Mouse (Mus musculus) cerebellum, adult 18-20 months (tissue): Measurements from ENCODE around the gene Ubr7.

Source experiments
- DNase-seq, 2 experiments: peaks; one replicate each; pipeline ENCODE4 v3.0.0; 2021

Ubr7 gene

GRCm38 (mm10) chr12:102743589-102744574 is 13.9 kb upstream of the Ubr7 start, which contains the start of the genes Moap1 and Tmem251:
Gene Moap1, minus strand, starts transcription at chr12:102743661.
Gene Tmem251, plus strand, starts transcription at chr12:102743762.
- DNase-seq: peak; percentile 92 to 94

GRCm38 (mm10) chr12:102744839-102745238 is 12.9 kb upstream of the Ubr7 start:
- no peak for DNase-seq

- no peak for DNase-seq
Measured at GRCm38 (mm10) chr12:102748256-102748655, 9.5 kb upstream of the Ubr7 start.

- DNase-seq: peak; percentile 26 to 31
Measured at GRCm38 (mm10) chr12:102756304-102756703, 1.5 kb upstream of the Ubr7 start.

- DNase-seq: peak in 1 of 2 experiments; percentile 13
Measured at GRCm38 (mm10) chr12:102757055-102757688, 595 bp upstream of the Ubr7 start.

GRCm38 (mm10) chr12:102758403-102758756 is 613 bp downstream of the Ubr7 start, which contains the start of gene Gm20604:
Gene Gm20604, minus strand, starts transcription at chr12:102758672.
- no peak for DNase-seq

- DNase-seq: no peak
Measured at GRCm38 (mm10) chr12:102758936-102759335, 1.2 kb downstream of the Ubr7 start.

GRCm38 (mm10) chr12:102761668-102762067 is 3.9 kb downstream of the Ubr7 start:
- DNase-seq: no peak

- no peak for DNase-seq
Measured at GRCm38 (mm10) chr12:102763696-102764095, 5.9 kb downstream of the Ubr7 start.

GRCm38 (mm10) chr12:102769000-102769399 is 11.2 kb downstream of the Ubr7 start:
- DNase-seq: no peak

GRCm38 (mm10) chr12:102771601-102772000 is 13.8 kb downstream of the Ubr7 start:
- DNase-seq: no peak

- DNase-seq: no peak
Measured at GRCm38 (mm10) chr12:102772676-102773075, 14.9 kb downstream of the Ubr7 start.

GRCm38 (mm10) chr12:102776035-102776434 is 18.3 kb downstream of the Ubr7 start:
- DNase-seq: no peak

- DNase-seq: peak; percentile 35 to 47
Measured at GRCm38 (mm10) chr12:102778151-102778550, 20.4 kb downstream of the Ubr7 start.

GRCm38 (mm10) chr12:102779452-102779851 is 21.7 kb downstream of the Ubr7 start:
- no peak for DNase-seq

GRCm38 (mm10) chr12:102782841-102783240 is 25.1 kb downstream of the Ubr7 start:
- DNase-seq: no peak

GRCm38 (mm10) chr12:102784899-102785592 is 27.3 kb downstream of the Ubr7 start:
- no peak for DNase-seq

- no peak for DNase-seq
Measured at GRCm38 (mm10) chr12:102785593-102785985, 27.8 kb downstream of the Ubr7 start.

GRCm38 (mm10) chr12:102787927-102788326 is 30.2 kb downstream of the Ubr7 start:
- DNase-seq: no peak

GRCm38 (mm10) chr12:102799528-102799927 is 41.8 kb downstream of the Ubr7 start:
- no peak for DNase-seq

- no peak for DNase-seq
Measured at GRCm38 (mm10) chr12:102814858-102815257, 57.1 kb downstream of the Ubr7 start.

- no peak for DNase-seq
Measured at GRCm38 (mm10) chr12:102826399-102826798, 68.6 kb downstream of the Ubr7 start.

GRCm38 (mm10) chr12:102827119-102827518 is 69.4 kb downstream of the Ubr7 start:
- DNase-seq: no peak
